Mouse (Mus musculus): Measurements from ENCODE around the gene Mre11a. TPM values are rescaled to one million over a fixed set of nuclear protein-coding genes. Genes with fewer than 3 reads are reported as not detected.
A peak's percentile ranks its signal among the peaks of the same experiment; 100 is the strongest.
"Not testable (repeated sequence)": the region's sequence is repeated elsewhere in the genome, so short reads cannot be mapped to it uniquely, and the experiment has no call there.

Mre11a gene
- total RNA-seq, 2 experiments from 2014 or later = 13.4 to 16.1 TPM

DNA sequence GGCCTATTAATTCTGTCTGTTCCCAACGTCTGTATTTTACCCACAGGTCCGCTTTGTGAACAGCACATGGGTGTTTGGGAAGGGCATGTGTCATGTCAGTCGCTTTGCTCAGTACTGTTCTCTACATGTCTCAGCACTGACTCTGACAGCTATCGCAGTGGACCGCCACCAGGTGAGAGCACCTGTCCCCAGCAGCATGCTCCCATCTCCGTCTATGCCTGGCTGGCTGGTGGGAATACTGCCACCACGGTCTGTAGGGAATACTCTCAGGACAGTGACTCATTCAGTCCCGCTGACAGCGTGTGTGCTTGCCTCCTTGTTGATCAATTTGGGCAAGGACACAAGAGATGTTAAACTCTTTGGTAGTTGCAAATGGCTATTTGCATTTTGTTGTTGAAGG is 80.3 kb downstream of the Mre11a start:
- intact Hi-C loops (cut with DNase I) = loop anchor here (10.0 kb wide), 1 partner anchor 350 kb away; no protein-coding TSS in a partner anchor
- no peak for DNase-seq

DNA sequence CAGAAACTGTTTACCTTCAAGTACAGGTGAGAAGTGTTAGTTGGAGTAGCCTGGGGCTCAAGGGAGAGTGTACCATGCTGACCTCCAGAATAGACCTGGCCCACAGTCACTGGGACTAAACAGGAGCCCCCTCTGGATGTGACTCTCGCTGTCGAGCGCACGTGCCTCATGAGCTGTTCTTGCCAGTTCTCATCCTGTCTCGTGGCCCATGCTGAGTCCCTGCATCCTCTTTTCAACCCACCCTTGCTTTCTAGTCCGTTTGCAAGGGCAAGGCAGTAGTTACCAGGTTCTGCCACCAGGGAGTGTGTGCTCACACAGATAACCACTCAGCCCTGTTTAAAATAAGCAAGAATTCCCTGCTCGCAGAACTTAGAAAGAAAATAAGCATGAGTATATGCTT is 82.5 kb downstream of the Mre11a start:
- DNase-seq = peak; percentile 56 to 62
- intact Hi-C loops (cut with DNase I) = loop anchor here (1.0 to 10.0 kb wide), 2 partner anchors 148 to 348 kb away; no protein-coding TSS in a partner anchor

DNA sequence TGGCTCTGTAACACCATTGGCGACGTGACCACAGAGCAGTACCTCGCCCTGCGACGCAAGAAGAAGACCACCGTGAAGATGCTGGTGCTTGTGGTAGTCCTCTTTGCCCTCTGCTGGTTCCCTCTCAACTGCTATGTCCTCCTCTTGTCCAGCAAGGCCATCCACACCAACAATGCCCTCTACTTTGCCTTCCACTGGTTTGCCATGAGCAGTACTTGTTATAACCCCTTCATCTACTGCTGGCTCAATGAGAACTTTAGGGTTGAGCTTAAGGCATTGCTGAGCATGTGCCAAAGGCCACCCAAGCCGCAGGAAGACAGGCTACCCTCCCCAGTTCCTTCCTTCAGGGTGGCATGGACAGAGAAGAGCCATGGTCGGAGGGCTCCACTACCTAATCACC is 83.9 kb downstream of the Mre11a start:
- no peak for DNase-seq
- intact Hi-C loops (cut with DNase I) = loop anchor here (10.0 kb wide), 1 partner anchor 346 kb away; no protein-coding TSS in a partner anchor

DNA sequence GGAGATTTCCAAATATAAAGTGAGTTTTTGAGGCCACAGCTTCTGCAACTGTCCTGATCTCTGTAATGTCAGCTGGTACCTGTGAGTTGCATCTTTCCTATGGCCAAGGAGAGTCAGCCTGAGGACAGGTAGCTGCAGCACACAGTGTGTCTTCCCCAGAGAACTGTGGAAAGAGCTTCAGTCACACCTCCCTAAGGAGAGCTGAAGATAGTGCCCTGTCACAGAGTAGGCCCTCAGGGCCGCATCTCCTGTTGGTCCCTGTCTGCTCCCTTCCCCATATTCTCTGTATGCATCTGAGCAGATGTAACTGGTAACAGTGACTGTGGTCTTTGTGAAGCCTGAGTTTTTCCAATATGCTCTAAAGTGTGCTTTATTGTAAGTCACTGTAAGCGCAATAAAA is 85.9 kb downstream of the Mre11a start:
- DNase-seq = no peak
- intact Hi-C loops (cut with DNase I) = no loop called here

DNA sequence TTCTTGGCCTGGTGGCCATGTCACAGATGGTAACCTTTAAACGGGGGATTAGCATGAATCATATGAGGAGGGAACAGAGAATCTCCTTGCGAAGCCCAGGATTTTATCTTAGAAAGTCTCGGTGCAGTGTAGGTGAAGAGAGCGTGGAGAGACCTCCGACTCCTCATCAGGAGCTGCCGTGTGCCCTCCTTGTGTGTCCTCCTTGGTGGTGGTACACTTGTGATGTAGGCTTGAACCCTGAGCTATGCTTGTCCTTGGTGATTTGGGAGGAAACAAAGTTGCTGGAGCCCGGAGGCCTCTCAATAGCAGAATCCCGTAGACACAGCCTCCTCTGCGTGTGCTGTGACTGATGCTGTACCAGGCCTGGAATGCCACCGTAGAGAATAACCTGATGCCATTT is 86.3 kb downstream of the Mre11a start:
- DNase-seq = no peak
- intact Hi-C loops (cut with DNase I) = no loop called here

DNA sequence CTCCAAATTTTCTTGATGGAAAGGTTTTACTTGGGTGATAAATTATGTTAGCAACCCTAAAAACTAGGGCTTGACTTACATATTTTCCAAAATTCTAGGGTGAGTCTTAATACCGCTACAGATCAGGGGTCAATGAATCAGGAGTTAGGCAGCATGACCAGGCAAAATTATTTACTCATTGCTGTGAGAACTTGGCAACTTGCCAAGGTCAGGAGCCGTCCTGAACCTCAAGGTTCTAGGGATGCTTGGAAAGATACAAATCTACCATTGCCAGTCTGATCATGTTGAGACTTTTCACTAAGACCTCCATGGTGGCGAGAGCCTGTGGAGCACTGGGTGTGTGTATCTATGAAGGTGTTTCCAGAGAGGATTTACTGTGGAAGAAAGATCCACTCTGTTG is 87.1 kb downstream of the Mre11a start:
- intact Hi-C loops (cut with DNase I) = no loop called here
- DNase-seq = no peak

DNA sequence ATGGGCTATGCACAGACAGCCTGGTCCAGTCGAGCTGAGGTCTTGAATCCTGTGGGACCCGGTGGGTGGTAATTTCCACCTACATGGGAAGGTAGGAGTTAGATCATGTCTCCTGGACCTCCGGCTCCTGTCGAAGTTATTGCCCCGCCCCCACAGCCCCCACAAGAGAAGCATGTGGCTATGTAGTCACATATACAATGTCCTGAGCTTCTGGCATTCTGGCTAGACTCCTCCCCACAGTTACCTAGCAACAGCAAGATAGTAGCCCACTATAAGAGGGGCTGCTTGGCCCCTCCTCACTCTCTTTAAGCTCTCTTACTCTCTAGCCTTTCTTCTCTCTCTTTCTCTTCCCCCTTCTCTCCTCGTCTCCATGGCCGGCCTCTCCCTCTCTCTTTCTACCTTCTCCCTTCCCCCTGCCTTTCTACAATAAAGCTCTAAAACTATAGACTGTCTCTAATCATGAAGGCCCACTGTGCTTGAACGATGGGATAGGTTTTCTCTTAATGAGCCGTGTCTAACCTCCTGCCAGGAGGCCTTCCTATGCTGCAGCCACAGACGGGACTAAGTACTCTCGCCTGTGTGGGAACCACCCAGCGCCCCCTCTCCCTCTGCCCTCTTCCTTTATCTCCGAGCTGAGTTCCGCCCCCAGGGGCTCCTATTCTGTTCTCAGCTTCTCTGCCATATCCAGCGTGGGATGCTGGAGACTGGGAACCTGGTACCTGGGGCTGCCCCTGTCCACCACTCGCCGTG is 87.9 kb downstream of the Mre11a start:
- intact Hi-C loops (cut with DNase I) = no loop called here
- DNase-seq = no peak

DNA sequence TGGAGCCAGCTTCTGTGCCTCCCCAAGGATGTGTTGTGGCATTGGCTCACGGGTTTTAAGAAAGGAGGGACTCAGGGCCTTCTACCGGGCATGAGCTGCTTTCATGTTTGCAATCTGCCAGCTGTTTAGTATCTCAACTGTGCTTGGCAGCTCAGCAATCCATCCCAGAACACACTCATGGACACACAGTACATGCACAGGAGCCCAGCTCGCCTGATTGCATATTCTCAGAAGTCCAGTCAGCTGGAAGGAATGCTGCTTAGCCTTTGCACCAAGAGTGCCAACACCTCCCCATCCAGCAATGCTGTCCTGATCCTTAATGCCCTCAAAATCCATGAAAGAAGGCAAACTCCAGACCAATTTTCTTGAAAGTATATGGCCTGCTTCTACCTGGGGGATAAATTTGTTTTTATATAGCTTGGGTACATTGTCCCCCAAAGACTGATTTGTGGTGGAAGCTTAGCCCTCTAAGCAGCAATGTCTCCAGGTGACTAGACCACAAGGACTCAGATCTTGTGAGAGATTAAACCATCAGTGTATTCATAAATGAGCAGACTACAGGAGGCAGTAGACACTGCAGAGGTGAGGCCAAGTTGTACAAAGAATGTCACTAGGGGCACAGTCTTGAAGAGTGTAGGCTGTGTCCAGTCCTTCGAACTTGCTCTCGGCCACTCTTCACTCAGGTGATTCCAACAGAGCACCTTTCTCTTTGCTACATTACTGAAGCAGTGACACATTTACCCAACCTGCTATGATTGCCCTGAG is 91.5 kb downstream of the Mre11a start:
- intact Hi-C loops (cut with DNase I) = no loop called here
- DNase-seq = no peak

DNA sequence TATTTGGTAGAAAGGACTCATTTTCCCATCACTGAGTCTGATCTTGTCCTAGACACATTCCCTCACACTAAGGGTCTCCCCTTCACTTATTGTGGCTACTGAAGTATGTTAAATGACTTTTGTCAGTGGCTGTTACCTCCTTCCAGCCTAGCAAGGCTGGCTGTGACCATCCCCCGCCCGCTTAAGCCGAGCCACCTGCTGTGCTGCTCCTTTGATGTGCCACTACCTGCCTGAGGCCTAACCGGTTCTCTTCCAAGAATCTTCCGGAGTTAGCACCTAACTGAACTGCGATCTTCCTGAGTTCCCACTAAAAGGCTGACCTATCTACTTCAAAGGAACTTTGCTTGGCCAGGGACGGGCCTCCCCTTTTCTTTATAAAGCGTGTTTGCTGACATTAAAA is 92.1 kb downstream of the Mre11a start:
- intact Hi-C loops (cut with DNase I); DNase-seq: not testable (repeated sequence)

DNA sequence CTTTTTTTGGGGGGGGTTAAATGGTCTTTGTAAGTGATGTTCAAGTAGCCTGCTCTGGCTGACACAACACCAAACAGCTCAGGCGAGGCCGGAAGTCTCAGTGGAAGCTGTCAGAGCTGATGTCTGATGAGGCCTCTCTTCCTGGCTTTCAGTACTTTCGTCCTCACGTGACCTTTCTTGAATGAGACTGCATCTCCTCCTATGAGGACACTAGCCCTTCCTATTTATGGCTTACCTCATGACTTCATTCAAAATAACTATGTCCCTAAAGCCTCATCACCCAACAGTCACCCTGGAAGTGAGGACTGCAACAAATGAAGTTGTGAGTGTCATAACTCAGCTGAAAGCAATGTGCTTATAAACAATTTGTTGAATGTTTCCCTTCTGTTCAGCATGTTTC is 100.2 kb downstream of the Mre11a start:
- intact Hi-C loops (cut with DNase I) = no loop called here
- DNase-seq = no peak

DNA sequence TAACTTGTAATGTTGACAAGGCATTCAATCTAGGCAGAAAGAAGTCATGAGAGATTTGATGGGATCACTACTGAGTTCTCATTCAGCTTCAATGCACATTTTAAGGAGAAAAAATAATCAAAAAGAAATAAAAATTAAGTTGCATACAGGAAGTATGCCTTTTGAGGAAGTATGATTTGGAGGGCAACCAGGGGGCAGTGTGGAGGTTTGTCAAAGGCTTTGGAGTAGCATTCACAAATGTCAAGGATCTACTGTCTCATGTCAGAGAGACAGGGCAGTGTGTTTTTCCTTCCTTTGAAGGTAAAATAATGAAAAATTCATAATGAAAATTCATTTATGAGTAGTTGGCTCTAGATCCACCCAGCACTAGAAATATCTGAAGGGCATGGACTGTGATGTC is 100.7 kb downstream of the Mre11a start:
- DNase-seq = no peak
- intact Hi-C loops (cut with DNase I) = no loop called here

DNA sequence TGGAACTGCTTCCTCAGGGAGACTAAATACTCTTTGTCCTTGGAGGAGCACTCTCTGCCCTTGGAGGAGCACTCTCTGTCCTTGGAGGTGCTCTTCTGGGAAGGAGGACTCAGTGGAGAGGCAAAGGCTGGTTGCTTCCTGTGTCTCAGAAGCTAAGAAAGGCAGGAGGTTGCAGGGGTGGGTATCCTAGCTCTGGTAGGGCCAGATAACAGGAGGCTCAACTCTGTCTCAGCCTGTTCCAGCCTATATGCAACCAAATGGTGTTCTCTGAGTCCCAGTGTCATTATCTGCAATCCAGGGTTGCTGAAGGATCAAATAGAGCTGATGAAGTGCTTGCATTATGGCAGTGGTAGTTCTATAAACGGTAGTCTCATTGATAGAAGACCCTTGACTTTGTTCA is 101.5 kb downstream of the Mre11a start:
- intact Hi-C loops (cut with DNase I) = no loop called here
- DNase-seq = no peak

Other genes with a start within 250 kb of the Mre11a start
- 10 to 100 TPM; 62.2 to 65.4 TPM for gene Amotl1, start 139.6 kb upstream of the Mre11a start, total RNA-seq (2021)
- not detected for gene Piwil4, start 43.9 kb upstream of the Mre11a start, total RNA-seq (2021)
- gene Fut4, start 32.3 kb upstream of the Mre11a start, total RNA-seq (2021) = 1 to 10 TPM in 1 of 2 experiments, under 1 TPM in 1; 0.69 to 1.1 TPM
- not detected for gene 1700012B09Rik, start 13.6 kb upstream of the Mre11a start, total RNA-seq (2021)
- 1 to 10 TPM; 7.7 to 8.2 TPM for gene Ankrd49, start 202 bp downstream of the Mre11a start, total RNA-seq (2021)
- under 1 TPM in 1 of 2 experiments, not detected in 1; 0.07 TPM for gene Gpr83, start 75.6 kb downstream of the Mre11a start, total RNA-seq (2021)
- not detected for gene Izumo1r, start 119.3 kb downstream of the Mre11a start, total RNA-seq (2021)

Data from heart, postnatal 10 days (tissue).